Mouse (Mus musculus) forebrain, embryonic 14.5 days (tissue): ENCODE data around the gene Drc7. TPM values are rescaled to one million over a fixed set of nuclear protein-coding genes. Genes with fewer than 3 reads are reported as not detected.

ENCODE experiments used
- polyA plus RNA-seq: library from polyadenylated mRNA; unstranded; fragments of >200 nt; fragmentation: Nextera tagmentation; extraction: Ambion mirVana; gene quantifications from 2 replicates; pipeline ENCODE4 v1.2.1, GENCODE M21; 2014

The Drc7 gene
- polyA plus RNA-seq, 1 experiment from 2014 or later, result 0.71 TPM

Other genes with a start within 250 kb of the Drc7 start
- gene Ccl17, start 244.7 kb upstream of the Drc7 start, polyA plus RNA-seq, result 0.63 TPM in 1 of 2 replicates, not detected in the other
- gene Coq9, start 216.8 kb upstream of the Drc7 start, polyA plus RNA-seq, result 63.1 TPM in 2 replicates
- 124 and 147 TPM in 2 replicates for gene Ciapin1, start 216.7 kb upstream of the Drc7 start, polyA plus RNA-seq
- 163 and 174 TPM in 2 replicates for gene Polr2c, start 197.7 kb upstream of the Drc7 start, polyA plus RNA-seq
- gene Dok4, start 178.8 kb upstream of the Drc7 start, polyA plus RNA-seq, result 42.6 and 54.7 TPM in 2 replicates
- gene Ccdc102a, start 137.0 kb upstream of the Drc7 start, polyA plus RNA-seq, result 6.9 and 7.9 TPM in 2 replicates
- not detected in 2 replicates for gene Adgrg5, start 131.4 kb upstream of the Drc7 start, polyA plus RNA-seq
- 145 and 157 TPM in 2 replicates for gene Adgrg1, start 80.4 kb upstream of the Drc7 start, polyA plus RNA-seq
- 1.2 TPM in 2 replicates for gene Adgrg3, start 37.4 kb upstream of the Drc7 start, polyA plus RNA-seq
- 26.2 and 37.0 TPM in 2 replicates for gene Katnb1, start 26.1 kb downstream of the Drc7 start, polyA plus RNA-seq
- 8.9 and 10.7 TPM in 2 replicates for gene Kifc3, start 147.7 kb downstream of the Drc7 start, polyA plus RNA-seq